Mouse (Mus musculus): ENCODE measurements at regions not wholly inside any gene's neighbourhood (a gene's known extent, or its start where the extent isn't known, plus 50 kb on each side); places are given as distances from the start of the nearest gene placed in this dataset.

DNA sequence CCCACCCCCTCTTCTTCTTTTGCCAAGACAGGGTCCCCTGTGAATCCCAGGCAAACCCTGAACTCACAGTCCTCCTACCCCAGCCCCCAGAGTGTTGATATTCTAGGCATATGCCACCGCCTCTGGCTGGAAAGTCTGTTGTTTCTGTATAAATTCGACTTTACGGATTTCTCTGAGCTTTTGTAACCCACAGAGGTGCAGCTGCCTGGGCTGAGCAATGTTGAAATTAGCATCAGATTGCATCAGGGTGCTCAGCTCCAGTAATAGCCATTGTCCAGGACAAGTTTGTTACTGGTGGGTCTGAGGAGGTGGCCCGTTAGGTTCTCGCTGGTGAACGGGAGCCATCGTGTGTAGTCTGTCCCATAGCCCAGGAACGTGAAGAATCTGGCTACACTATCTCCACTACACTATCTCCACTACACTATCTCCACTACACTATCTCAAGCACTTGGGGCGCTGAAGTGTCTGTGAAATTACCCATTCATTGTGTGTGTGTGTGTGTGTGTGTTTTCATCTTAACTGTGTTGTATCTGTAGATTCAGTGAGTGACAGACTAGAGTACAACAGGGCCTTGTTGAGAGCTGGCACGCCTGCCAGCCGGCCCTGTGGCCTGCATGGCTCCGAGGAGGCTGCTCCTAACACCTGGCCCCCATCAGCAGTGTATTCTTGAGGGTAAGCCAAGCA, 92.4 kb upstream of the Hnrnpk start:
- no peaks in the 10 kb centered on the region for H3K9me3 ChIP-seq (ENCODE audit: control insufficient read depth)
- H3K4me3 ChIP-seq (ENCODE audit: low read depth, low read length): no peak overlapping the region
- no peaks in the 10 kb centered on the region for H3K27me3 ChIP-seq (replicated peaks; ENCODE audit: control insufficient read depth, insufficient read depth, low read length)
- H3K4me1 ChIP-seq (replicated peaks; ENCODE audit: control insufficient read depth, insufficient read depth, low read length): no peaks in the 10 kb centered on the region
- no peak overlapping the region for H3K27ac ChIP-seq (ENCODE audit: low read depth, low read length)
- TF ChIP-seq CTCF (IDR thresholded peaks at IDR 0.05; ENCODE audit: low read depth): no peak
- no peaks in the 10 kb centered on the region for H3K36me3 ChIP-seq (ENCODE audit: control insufficient read depth, insufficient read depth)
- H3K4me2 ChIP-seq (replicated peaks; ENCODE audit: low read depth): no peak overlapping the region
- WGBS: 75% methylated on average over 12 of the region's 12 CpGs
- H3K9ac ChIP-seq (ENCODE audit: low read depth, low read length): no peak overlapping the region
- ATAC-seq: no peak

DNA sequence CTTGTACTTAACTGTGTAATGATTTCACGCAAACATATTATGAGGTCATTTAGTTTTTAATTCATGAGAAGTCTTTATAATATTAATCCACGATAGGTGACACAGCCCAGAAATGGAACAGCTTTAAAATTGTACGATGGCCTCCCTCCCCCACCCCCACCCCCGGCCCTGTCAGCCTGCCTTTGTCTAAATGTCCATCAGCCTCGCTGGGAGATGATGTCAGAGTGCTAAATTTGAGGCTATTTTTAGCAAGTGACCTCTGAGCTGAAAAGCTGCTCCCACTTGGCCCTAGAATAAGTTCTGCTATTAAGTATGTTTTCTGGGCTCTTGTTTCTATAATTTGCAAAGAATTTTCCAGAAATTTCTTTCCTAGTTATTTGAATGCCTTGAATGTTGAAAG, 91.6 kb upstream of the Hnrnpk start:
- 62% methylated on average over 5 of the region's 5 CpGs for WGBS
- TF ChIP-seq CTCF (IDR thresholded peaks at IDR 0.05; ENCODE audit: low read depth): no peak
- Histone ChIP-seq H3K36me3 (ENCODE audit: control insufficient read depth, insufficient read depth) (no peaks in the 10 kb centered on the region), H3K27ac (ENCODE audit: low read depth, low read length) (no peak overlapping the region), H3K4me2 (replicated peaks; ENCODE audit: low read depth) (no peak overlapping the region), H3K9ac (ENCODE audit: low read depth, low read length) (no peak overlapping the region), H3K4me1 (replicated peaks; ENCODE audit: control insufficient read depth, insufficient read depth, low read length) (no peaks in the 10 kb centered on the region), H3K27me3 (replicated peaks; ENCODE audit: control insufficient read depth, insufficient read depth, low read length) (no peaks in the 10 kb centered on the region), H3K4me3 (ENCODE audit: low read depth, low read length) (no peak overlapping the region), H3K9me3 (ENCODE audit: control insufficient read depth) (no peaks in the 10 kb centered on the region)
- no peak for ATAC-seq

GRCm38 (mm10) chr13:58490829-58491228, 87.7 kb upstream of the Hnrnpk start:
- no peak for TF ChIP-seq CTCF (IDR thresholded peaks at IDR 0.05; ENCODE audit: low read depth)
- Histone ChIP-seq H3K27me3 (replicated peaks; ENCODE audit: control insufficient read depth, insufficient read depth, low read length) (no peaks in the 10 kb centered on the region), H3K9ac (ENCODE audit: low read depth, low read length) (no peak overlapping the region), H3K4me2 (replicated peaks; ENCODE audit: low read depth) (no peak overlapping the region), H3K4me1 (replicated peaks; ENCODE audit: control insufficient read depth, insufficient read depth, low read length) (no peaks in the 10 kb centered on the region), H3K4me3 (ENCODE audit: low read depth, low read length) (no peak overlapping the region), H3K27ac (ENCODE audit: low read depth, low read length) (no peak overlapping the region), H3K9me3 (ENCODE audit: control insufficient read depth) (no peaks in the 10 kb centered on the region), H3K36me3 (ENCODE audit: control insufficient read depth, insufficient read depth) (no peaks in the 10 kb centered on the region)
- ATAC-seq: no peak
- WGBS: 58% methylated on average over 8 of the region's 8 CpGs

DNA sequence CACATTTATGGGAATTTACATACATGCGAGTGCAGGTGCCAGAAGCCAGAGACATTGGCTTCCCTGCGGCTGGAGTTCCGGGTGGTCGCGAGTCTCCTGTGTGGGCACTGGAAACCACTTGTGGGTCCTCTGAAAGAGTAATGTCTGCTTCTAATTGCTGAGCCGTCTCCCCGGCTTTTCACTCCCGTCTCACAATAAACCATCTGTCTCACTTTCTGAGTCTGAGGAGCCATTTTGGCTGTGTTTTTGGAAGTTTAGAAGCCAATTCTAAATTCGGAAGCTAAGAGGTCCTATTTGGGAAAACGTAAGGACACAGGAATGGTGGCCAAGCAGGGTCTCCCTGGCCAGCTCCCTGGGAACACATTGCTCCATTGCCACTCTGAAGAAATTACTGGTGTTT, 81.9 kb upstream of the Hnrnpk start:
- H3K36me3 ChIP-seq (ENCODE audit: control insufficient read depth, insufficient read depth): no peaks in the 10 kb centered on the region
- H3K4me1 ChIP-seq (replicated peaks; ENCODE audit: control insufficient read depth, insufficient read depth, low read length): no peaks in the 10 kb centered on the region
- H3K4me3 ChIP-seq (ENCODE audit: low read depth, low read length): no peak overlapping the region
- H3K9me3 ChIP-seq (ENCODE audit: control insufficient read depth): no peaks in the 10 kb centered on the region
- 77% methylated on average over 10 of the region's 10 CpGs for WGBS
- no peak overlapping the region for H3K9ac ChIP-seq (ENCODE audit: low read depth, low read length)
- H3K4me2 ChIP-seq (replicated peaks; ENCODE audit: low read depth): no peak overlapping the region
- no peak for ATAC-seq
- no peaks in the 10 kb centered on the region for H3K27me3 ChIP-seq (replicated peaks; ENCODE audit: control insufficient read depth, insufficient read depth, low read length)
- TF ChIP-seq CTCF (IDR thresholded peaks at IDR 0.05; ENCODE audit: low read depth): no peak
- H3K27ac ChIP-seq (ENCODE audit: low read depth, low read length): no peak overlapping the region

DNA sequence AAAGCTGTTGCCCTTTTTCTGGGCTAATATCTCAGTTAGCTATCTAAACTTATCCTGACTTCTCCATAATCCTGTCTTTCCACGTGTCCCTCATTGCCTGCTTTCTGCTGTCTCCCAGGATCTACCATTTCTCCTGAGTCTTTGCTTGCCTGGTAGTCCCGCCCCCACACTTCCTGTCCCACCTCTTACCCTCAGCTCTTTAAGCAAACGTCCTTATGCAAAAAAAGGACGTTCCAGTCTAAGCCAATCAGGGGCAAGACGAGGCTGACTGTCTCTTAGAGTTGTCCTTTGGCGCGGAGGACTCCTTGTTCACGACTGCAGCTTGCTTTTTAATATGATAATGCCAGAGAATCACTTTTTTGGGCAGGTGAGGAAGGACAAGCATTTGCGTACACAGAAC, 79.6 kb upstream of the Hnrnpk start:
- no peak overlapping the region for H3K4me2 ChIP-seq (replicated peaks; ENCODE audit: low read depth)
- no peak overlapping the region for H3K27ac ChIP-seq (ENCODE audit: low read depth, low read length)
- no peaks in the 10 kb centered on the region for H3K27me3 ChIP-seq (replicated peaks; ENCODE audit: control insufficient read depth, insufficient read depth, low read length)
- H3K36me3 ChIP-seq (ENCODE audit: control insufficient read depth, insufficient read depth): no peaks in the 10 kb centered on the region
- ATAC-seq: no peak
- no peaks in the 10 kb centered on the region for H3K9me3 ChIP-seq (ENCODE audit: control insufficient read depth)
- no peaks in the 10 kb centered on the region for H3K4me1 ChIP-seq (replicated peaks; ENCODE audit: control insufficient read depth, insufficient read depth, low read length)
- WGBS: 60% methylated on average over 9 of the region's 9 CpGs
- H3K4me3 ChIP-seq (ENCODE audit: low read depth, low read length): no peak overlapping the region
- no peak for TF ChIP-seq CTCF (IDR thresholded peaks at IDR 0.05; ENCODE audit: low read depth)
- H3K9ac ChIP-seq (ENCODE audit: low read depth, low read length): no peak overlapping the region

DNA sequence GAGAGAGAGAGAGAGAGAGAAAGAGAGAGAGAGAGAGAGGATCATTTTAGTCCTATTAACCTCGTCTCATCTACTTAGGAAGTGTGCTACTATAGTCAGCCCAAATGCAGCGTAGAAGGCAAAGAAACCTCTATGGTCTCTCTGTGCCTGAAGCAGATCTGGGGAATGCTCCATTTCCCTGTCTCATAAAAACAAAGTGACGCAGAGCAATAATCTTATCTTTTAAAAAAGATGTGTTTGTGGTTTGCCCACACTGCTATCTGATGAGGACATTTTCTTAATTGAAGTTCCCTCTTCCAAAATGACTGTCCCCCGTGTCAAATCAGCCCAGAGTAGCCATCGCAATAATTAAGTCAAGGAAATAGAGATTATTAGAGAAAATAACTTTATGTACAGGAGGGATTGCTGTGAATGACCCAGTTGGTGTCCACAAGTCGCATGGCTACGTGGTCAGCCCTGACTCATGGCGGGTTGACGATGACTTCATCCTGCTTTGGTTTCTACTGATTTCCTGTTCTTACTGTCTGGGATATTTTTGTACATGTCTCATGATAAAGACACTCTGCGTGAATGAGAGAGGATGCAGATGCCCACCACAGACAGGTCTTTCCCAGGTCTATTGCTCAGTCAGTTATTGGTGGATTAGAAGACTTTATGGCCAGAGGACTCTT, 77.9 kb upstream of the Hnrnpk start:
- no peak for ATAC-seq
- no peak overlapping the region for H3K4me3 ChIP-seq (ENCODE audit: low read depth, low read length)
- H3K9ac ChIP-seq (ENCODE audit: low read depth, low read length): no peak overlapping the region
- 75% methylated on average over 10 of the region's 10 CpGs for WGBS
- no peaks in the 10 kb centered on the region for H3K36me3 ChIP-seq (ENCODE audit: control insufficient read depth, insufficient read depth)
- H3K4me1 ChIP-seq (replicated peaks; ENCODE audit: control insufficient read depth, insufficient read depth, low read length): no peaks in the 10 kb centered on the region
- TF ChIP-seq CTCF (IDR thresholded peaks at IDR 0.05; ENCODE audit: low read depth): no peak
- H3K4me2 ChIP-seq (replicated peaks; ENCODE audit: low read depth): no peak overlapping the region
- H3K9me3 ChIP-seq (ENCODE audit: control insufficient read depth): no peaks in the 10 kb centered on the region
- no peaks in the 10 kb centered on the region for H3K27me3 ChIP-seq (replicated peaks; ENCODE audit: control insufficient read depth, insufficient read depth, low read length)
- H3K27ac ChIP-seq (ENCODE audit: low read depth, low read length): no peak overlapping the region

Measured in intestine, postnatal 0 days (tissue).